Mouse (Mus musculus) spleen, postnatal 10 days (tissue): Measurements from ENCODE around the gene Gm5431.

ENCODE experiments used
- DNase-seq, 2 experiments: peaks; one replicate each; pipeline ENCODE4 v3.0.0; 2021 to 2022; ENCODE audit warnings: low spot score in 2 of 2

The Gm5431 gene

GRCm38 (mm10) chr11:48838879-48839680, 62.9 kb downstream of the Gm5431 start:
- no peak for DNase-seq

GRCm38 (mm10) chr11:48838181-48838797, 63.7 kb downstream of the Gm5431 start:
- peak; percentile 38 to 67 for DNase-seq
